Mouse (Mus musculus) hindbrain, embryonic 14.5 days (tissue): ENCODE data around the gene Fuca1. TPM values are rescaled to one million over a fixed set of nuclear protein-coding genes. Genes with fewer than 3 reads are reported as not detected.

Source experiments
- ATAC-seq: fragments of 200-750 bp; cut with Nextera tagmentation; 2 replicates; pipeline ENCODE4 v1.8.0; 2017; ENCODE audit warnings: moderate number of reproducible peaks, mild to moderate bottlenecking, moderate TSS enrichment, moderate library complexity; ENCODE audit not compliant: low FRiP score
- DNase-seq: peaks from one replicate; pipeline ENCODE4 v3.0.0-alpha.2; 2015; ENCODE audit warnings: low spot score
- H3K27ac ChIP-seq: fragments of 300-500 bp; sonication (generic); 2 replicates; pipeline ENCODE4 v1.5.1; 2014; ENCODE audit warnings: mild to moderate bottlenecking, moderate library complexity
- H3K27me3 ChIP-seq: fragments of 300-500 bp; sonication (generic); 2 replicates; pipeline ENCODE4 v1.6.1; 2014; ENCODE audit warnings: mild to moderate bottlenecking, low read length, mixed read lengths; ENCODE audit not compliant: control insufficient read depth, insufficient read depth
- H3K36me3 ChIP-seq: fragments of 300-500 bp; sonication (generic); replicated peaks from 2 replicates; pipeline ENCODE4 v1.6.1; 2014; ENCODE audit not compliant: control insufficient read depth, insufficient read depth
- H3K4me1 ChIP-seq: fragments of 300-500 bp; sonication (generic); replicated peaks from 2 replicates; pipeline ENCODE4 v1.6.1; 2014; ENCODE audit warnings: antibody characterized with exemption, low read length, mixed read lengths; ENCODE audit not compliant: control insufficient read depth, insufficient read depth
- H3K4me2 ChIP-seq: fragments of 300-500 bp; sonication (generic); replicated peaks from 2 replicates; pipeline ENCODE4 v1.6.1; 2014; ENCODE audit warnings: mild to moderate bottlenecking, moderate library complexity
- H3K4me3 ChIP-seq: fragments of 300-500 bp; sonication (generic); replicated peaks from 2 replicates; pipeline ENCODE4 v1.5.1; 2014; ENCODE audit warnings: mild to moderate bottlenecking, low read length
- H3K9ac ChIP-seq: fragments of 300-500 bp; sonication (generic); 2 replicates; pipeline ENCODE4 v1.6.1; 2014
- H3K9me3 ChIP-seq: fragments of 300-500 bp; sonication (generic); 2 replicates; pipeline ENCODE4 v1.6.1; 2016; ENCODE audit warnings: low read length; ENCODE audit not compliant: control insufficient read depth
- WGBS: fragments of 180-500 bp; shearing (Covaris S2); extraction: QIAGEN DNeasy Blood & Tissue Kit; methylation state at CpG from one replicate; pipeline ENCODE4 v1.1.7; 2014; 5-methylcytosine and 5-hydroxymethylcytosine counted together
- polyA plus RNA-seq: library from polyadenylated mRNA; unstranded; fragments of >200 nt; fragmentation: Nextera tagmentation; extraction: Ambion mirVana; gene quantifications from 2 replicates; pipeline ENCODE4 v1.2.1, GENCODE M21; 2014

Fuca1 gene
- polyA plus RNA-seq, 1 experiment from 2014 or later: 72.0 TPM

- Histone ChIP-seq H3K9ac (no peak overlapping the region), H3K4me1 (0 out of 2 replicates have a peak, but pooled peaks cover 9% of the 10 kb centered on the region), H3K27me3 (no peaks in the 10 kb centered on the region), H3K4me3 (no peak overlapping the region), H3K9me3 (no peaks in the 10 kb centered on the region), H3K4me2 (no peak overlapping the region), H3K27ac (0 out of 2 replicates have a peak overlapping the region, but pooled peaks have one; percentile 17), H3K36me3 (no peaks in the 10 kb centered on the region)
- DNase-seq (no peak), ATAC-seq (0 out of 2 replicates have a peak, but pooled peaks have one; percentile 62)
- 22% methylated on average over 3 of the region's 3 CpGs for WGBS
Measured at GRCm38 (mm10) chr4:135912835-135913234, 7.7 kb upstream of the Fuca1 start.

GRCm38 (mm10) chr4:135913433-135913832 is 7.1 kb upstream of the Fuca1 start:
- 79% methylated on average over 4 of the region's 4 CpGs for WGBS
- 0 out of 2 replicates have a peak overlapping the region, but pooled peaks have one; percentile 17 for H3K27ac ChIP-seq
- ATAC-seq (no peak), DNase-seq (no peak)
- H3K4me2 ChIP-seq: no peak overlapping the region
- no peaks in the 10 kb centered on the region for H3K9me3 ChIP-seq
- no peak overlapping the region for H3K4me3 ChIP-seq
- no peak overlapping the region for H3K9ac ChIP-seq
- H3K36me3 ChIP-seq: no peaks in the 10 kb centered on the region
- 0 out of 2 replicates have a peak, but pooled peaks cover 9% of the 10 kb centered on the region for H3K4me1 ChIP-seq
- H3K27me3 ChIP-seq: no peaks in the 10 kb centered on the region

- H3K4me3 ChIP-seq: no peak overlapping the region
Measured at GRCm38 (mm10) chr4:135918635-135919279, 1.8 kb upstream of the Fuca1 start.

GRCm38 (mm10) chr4:135919280-135919639 is 1.3 kb upstream of the Fuca1 start:
- no peak for DNase-seq
- Histone ChIP-seq H3K9ac (no peak overlapping the region), H3K4me2 (no peak overlapping the region), H3K4me1 (peaks cover 9% of the 10 kb centered on the region), H3K4me3 (no peak overlapping the region), H3K36me3 (no peaks in the 10 kb centered on the region), H3K9me3 (no peaks in the 10 kb centered on the region), H3K27ac (no peak overlapping the region), H3K27me3 (no peaks in the 10 kb centered on the region)
- 95% methylated on average over 3 of the region's 3 CpGs for WGBS
- ATAC-seq: no peak

More at GRCm38 (mm10) chr4:135918635-135919279, 1.8 kb upstream of the Fuca1 start:
- H3K4me1 ChIP-seq: peaks cover 9% of the 10 kb centered on the region
- ATAC-seq: no peak
- no peaks in the 10 kb centered on the region for H3K27me3 ChIP-seq
- no peaks in the 10 kb centered on the region for H3K9me3 ChIP-seq
- no peak for DNase-seq
- H3K9ac ChIP-seq: no peak overlapping the region
- no peak overlapping the region for H3K4me2 ChIP-seq
- 89% methylated on average over 13 of the region's 13 CpGs for WGBS
- no peak overlapping the region for H3K27ac ChIP-seq
- H3K36me3 ChIP-seq: no peaks in the 10 kb centered on the region

GRCm38 (mm10) chr4:135921257-135922120 is 954 bp downstream of the Fuca1 start:
- Histone ChIP-seq H3K27me3 (no peaks in the 10 kb centered on the region), H3K4me3 (peak overlapping the region; percentile 77), H3K9me3 (no peaks in the 10 kb centered on the region), H3K36me3 (peaks cover 9% of the 10 kb centered on the region), H3K27ac (peak overlapping the region; percentile 77), H3K4me1 (peaks cover 9% of the 10 kb centered on the region), H3K9ac (peak overlapping the region; percentile 82), H3K4me2 (peak overlapping the region; percentile 84)
- 6% methylated on average over 26 of the region's 26 CpGs for WGBS
- ATAC-seq: peak; percentile 9; the same call in 1 of the 2 replicates
- peak; percentile 48 for DNase-seq

- DNase-seq (no peak), ATAC-seq (no peak)
- Histone ChIP-seq H3K9me3 (no peaks in the 10 kb centered on the region), H3K27me3 (no peaks in the 10 kb centered on the region), H3K9ac (no peak overlapping the region; the same call in 1 of the 2 replicates), H3K27ac (no peak overlapping the region), H3K4me1 (peaks cover 9% of the 10 kb centered on the region), H3K4me3 (peak overlapping the region; percentile 77; the same call in 1 of the 2 replicates), H3K36me3 (peaks cover 14% of the 10 kb centered on the region), H3K4me2 (peak overlapping the region; percentile 84)
- 86% methylated on average over 1 of the region's 1 CpGs for WGBS
Measured at GRCm38 (mm10) chr4:135922190-135922589, 1.7 kb downstream of the Fuca1 start.

- no peaks in the 10 kb centered on the region for H3K9me3 ChIP-seq
- H3K4me3 ChIP-seq: no peak overlapping the region
- DNase-seq (no peak), ATAC-seq (no peak)
- H3K4me2 ChIP-seq: no peak overlapping the region
- peaks cover 14% of the 10 kb centered on the region for H3K36me3 ChIP-seq
- no peak overlapping the region for H3K9ac ChIP-seq
- H3K27ac ChIP-seq: no peak overlapping the region
- H3K4me1 ChIP-seq: peaks cover 9% of the 10 kb centered on the region
- no peaks in the 10 kb centered on the region for H3K27me3 ChIP-seq
- WGBS: 89% methylated on average over 2 of the region's 2 CpGs
Measured at GRCm38 (mm10) chr4:135924418-135924817, 3.9 kb downstream of the Fuca1 start.

GRCm38 (mm10) chr4:135925341-135925740 is 4.8 kb downstream of the Fuca1 start:
- ATAC-seq (no peak), DNase-seq (no peak)
- Histone ChIP-seq H3K27ac (no peak overlapping the region), H3K27me3 (no peaks in the 10 kb centered on the region), H3K4me1 (peaks cover 9% of the 10 kb centered on the region), H3K36me3 (peaks cover 19% of the 10 kb centered on the region), H3K4me3 (no peak overlapping the region), H3K9me3 (no peaks in the 10 kb centered on the region), H3K9ac (no peak overlapping the region), H3K4me2 (no peak overlapping the region)
- WGBS: 82% methylated on average over 5 of the region's 5 CpGs

- Histone ChIP-seq H3K9me3 (no peaks in the 10 kb centered on the region), H3K4me3 (no peak overlapping the region), H3K9ac (no peak overlapping the region), H3K36me3 (peaks cover 29% of the 10 kb centered on the region), H3K27me3 (no peaks in the 10 kb centered on the region), H3K4me2 (no peak overlapping the region), H3K27ac (no peak overlapping the region), H3K4me1 (peaks cover 8% of the 10 kb centered on the region)
- ATAC-seq (no peak), DNase-seq (no peak)
- WGBS: 94% methylated on average over 10 of the region's 10 CpGs
Measured at GRCm38 (mm10) chr4:135926195-135926808, 5.8 kb downstream of the Fuca1 start.
